Mouse (Mus musculus) ES-Bruce4 (cell line): Measurements from ENCODE around the gene Wdr91. TPM values are rescaled to one million over a fixed set of nuclear protein-coding genes. Genes with fewer than 3 reads are reported as not detected.

Experiments used
- H3K27ac ChIP-seq: 2 replicates; pipeline ENCODE4 v1.5.1; 2012; ENCODE audit warnings: low read length, inconsistent platforms; ENCODE audit not compliant: insufficient read depth
- H3K27me3 ChIP-seq: 2 replicates; pipeline ENCODE4 v1.6.1; 2012; ENCODE audit warnings: mild to moderate bottlenecking, low read length, inconsistent platforms; ENCODE audit not compliant: control insufficient read depth, poor library complexity, insufficient read depth, severe bottlenecking
- H3K36me3 ChIP-seq: 2 replicates; pipeline ENCODE4 v1.6.1; 2012; ENCODE audit warnings: inconsistent platforms, mild to moderate bottlenecking, low read length, moderate library complexity; ENCODE audit not compliant: control insufficient read depth, poor library complexity, insufficient read depth, severe bottlenecking
- H3K4me1 ChIP-seq: one replicate; pipeline ENCODE4 v1.8.1; 2011; ENCODE audit warnings: low read length; ENCODE audit not compliant: control insufficient read depth, insufficient read depth
- H3K4me3 ChIP-seq: 2 replicates; pipeline ENCODE4 v1.5.1; 2011; ENCODE audit warnings: low read depth, mild to moderate bottlenecking, low read length
- H3K9ac ChIP-seq: 2 replicates; pipeline ENCODE4 v1.6.1; 2012; ENCODE audit warnings: low read depth, mild to moderate bottlenecking, inconsistent platforms; ENCODE audit not compliant: poor library complexity, severe bottlenecking
- H3K9me3 ChIP-seq: replicated peaks from 2 replicates; pipeline ENCODE4 v1.6.1; 2012; ENCODE audit warnings: mild to moderate bottlenecking, low read length, inconsistent platforms; ENCODE audit not compliant: control insufficient read depth, poor library complexity, insufficient read depth, severe bottlenecking
- CTCF ChIP-seq: IDR thresholded peaks from one replicate; pipeline ENCODE4 v1.8.1; 2011; ENCODE audit warnings: low read depth, low read length
- EP300 ChIP-seq: IDR thresholded peaks from 2 replicates; pipeline ENCODE4 v1.6.1; 2011; ENCODE audit warnings: low read depth, low read length; ENCODE audit not compliant: insufficient read depth
- POLR2A ChIP-seq: IDR thresholded peaks from one replicate; pipeline ENCODE4 v1.8.1; 2011; ENCODE audit warnings: low read length; ENCODE audit not compliant: insufficient read depth
- polyA plus RNA-seq: library from polyadenylated mRNA; stranded (reverse); fragments of >200 nt; gene quantifications from 2 replicates; pipeline ENCODE4 v1.2.4, GENCODE M21; 2011; ENCODE audit warnings: low read depth; ENCODE audit not compliant: missing spikeins, insufficient read depth, insufficient read length

Wdr91 gene
- polyA plus RNA-seq, 1 experiment: 29.9 TPM

GRCm38 (mm10) chr6:34879911-34880475 lies 30.7 kb downstream of the Wdr91 start:
- Histone ChIP-seq H3K4me3 (no peak overlapping the region), H3K9me3 (no peaks in the 10 kb centered on the region), H3K36me3 (no peaks in the 10 kb centered on the region), H3K27ac (no peak overlapping the region), H3K27me3 (no peaks in the 10 kb centered on the region), H3K4me1 (no peaks in the 10 kb centered on the region), H3K9ac (no peak overlapping the region)
- TF ChIP-seq EP300 (no peak), CTCF (peak; percentile 32), POLR2A (no peak)

DNA sequence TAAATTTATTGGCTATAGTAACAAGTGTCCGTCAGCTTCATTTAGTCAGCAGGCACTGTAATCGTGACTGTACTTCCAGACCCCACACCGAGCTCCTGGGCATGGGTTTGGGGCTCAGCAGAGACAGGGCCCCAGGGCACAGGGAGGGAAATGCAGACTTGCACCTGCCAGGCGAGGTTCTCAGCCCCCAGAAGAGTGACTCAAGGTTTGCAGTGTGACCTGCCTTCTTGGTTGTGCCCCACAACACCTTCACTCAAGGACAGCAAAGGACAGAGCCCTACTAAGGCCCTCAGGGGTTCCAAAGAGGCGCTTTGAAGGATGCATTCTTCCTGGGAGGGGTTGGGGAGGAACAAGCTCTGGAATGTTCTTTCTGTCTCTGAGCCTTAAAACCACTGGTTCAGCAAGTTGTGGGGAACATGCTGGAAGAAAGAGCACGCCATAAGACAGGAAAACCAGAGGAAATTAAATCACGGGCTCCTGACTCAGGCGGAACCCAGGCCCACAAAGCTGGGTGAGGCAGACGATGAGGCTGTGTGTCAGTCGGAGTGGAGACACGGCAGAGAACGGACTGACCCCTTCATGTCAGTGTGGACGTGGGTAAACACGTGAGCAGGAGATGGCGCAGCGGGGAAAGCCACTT lies 31.5 kb downstream of the Wdr91 start:
- Histone ChIP-seq H3K27ac (no peak overlapping the region), H3K4me1 (no peaks in the 10 kb centered on the region), H3K9ac (no peak overlapping the region), H3K9me3 (no peaks in the 10 kb centered on the region), H3K27me3 (no peaks in the 10 kb centered on the region), H3K4me3 (no peak overlapping the region), H3K36me3 (no peaks in the 10 kb centered on the region)
- TF ChIP-seq POLR2A (no peak), CTCF (no peak), EP300 (no peak)

- TF ChIP-seq CTCF: peak; percentile 31
- TF ChIP-seq POLR2A: no peak
- TF ChIP-seq EP300: 0 out of 2 replicates have a peak, but pooled peaks have one; percentile 13
- no peaks in the 10 kb centered on the region for H3K27me3 ChIP-seq
- no peaks in the 10 kb centered on the region for H3K36me3 ChIP-seq
- no peak within 1 kb of the TSS for H3K27ac ChIP-seq
- no peaks in the 10 kb centered on the region for H3K9me3 ChIP-seq
- H3K4me3 ChIP-seq: peak within 1 kb of the TSS; percentile 93
- H3K4me1 ChIP-seq: no peaks in the 10 kb centered on the region
- peak within 1 kb of the TSS; percentile 73 for H3K9ac ChIP-seq
Observed at GRCm38 (mm10) chr6:34877509-34878321, 33.0 kb downstream of the Wdr91 start, which contains the start of gene Cyren. Gene Cyren, minus strand, starts transcription at chr6:34878060.

GRCm38 (mm10) chr6:34876835-34877156 lies 33.9 kb downstream of the Wdr91 start:
- H3K36me3 ChIP-seq: no peaks in the 10 kb centered on the region
- no peak overlapping the region for H3K4me3 ChIP-seq
- no peak overlapping the region for H3K27ac ChIP-seq
- no peaks in the 10 kb centered on the region for H3K27me3 ChIP-seq
- no peak overlapping the region for H3K9ac ChIP-seq
- no peaks in the 10 kb centered on the region for H3K4me1 ChIP-seq
- TF ChIP-seq EP300 (no peak), POLR2A (no peak), CTCF (no peak)
- no peaks in the 10 kb centered on the region for H3K9me3 ChIP-seq

DNA sequence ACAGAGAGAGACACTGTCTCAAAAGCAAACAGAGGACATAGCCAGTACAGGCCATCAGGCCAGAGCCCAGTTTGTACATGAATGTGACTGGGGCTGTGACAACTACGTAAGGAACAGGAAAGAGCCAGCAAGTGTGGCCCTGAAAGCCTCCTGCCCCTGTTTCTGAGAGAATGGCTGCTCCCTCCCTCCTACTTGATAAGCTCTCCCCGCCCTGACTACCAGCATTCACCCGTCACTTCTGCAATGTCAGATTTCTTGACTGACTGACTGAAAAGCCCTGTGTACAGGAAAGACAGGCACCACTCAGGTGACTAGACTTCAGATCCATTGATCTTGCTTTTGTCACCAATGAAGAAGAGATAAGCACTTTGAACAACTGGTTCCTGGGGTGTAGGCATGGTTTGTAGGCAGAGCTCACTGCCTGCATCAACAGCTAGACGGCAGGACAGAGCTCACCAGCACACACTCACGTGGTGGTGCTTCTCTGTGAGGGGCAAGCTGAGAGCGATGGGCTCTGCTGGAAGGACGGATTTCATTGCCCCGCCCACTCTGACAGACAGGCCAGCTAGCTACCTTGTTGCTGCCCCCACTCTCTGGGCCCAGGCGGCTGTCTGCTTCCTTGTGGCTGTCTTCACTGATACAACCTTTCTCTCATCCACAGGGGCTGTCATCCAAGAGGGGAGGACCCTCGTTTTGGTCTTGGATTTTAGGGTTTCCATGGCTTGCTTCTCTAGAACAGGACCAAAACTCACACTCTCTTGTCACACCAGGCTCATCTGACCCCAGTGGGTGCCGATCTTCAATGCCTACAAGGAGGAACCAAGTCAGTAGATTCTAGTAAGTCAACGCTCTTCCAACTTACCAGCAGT lies 34.5 kb downstream of the Wdr91 start:
- no peak overlapping the region for H3K4me3 ChIP-seq
- TF ChIP-seq POLR2A (no peak), CTCF (no peak), EP300 (no peak)
- no peaks in the 10 kb centered on the region for H3K9me3 ChIP-seq
- H3K27me3 ChIP-seq: no peaks in the 10 kb centered on the region
- no peaks in the 10 kb centered on the region for H3K4me1 ChIP-seq
- no peaks in the 10 kb centered on the region for H3K36me3 ChIP-seq
- no peak overlapping the region for H3K9ac ChIP-seq
- no peak overlapping the region for H3K27ac ChIP-seq
